9 mouse cellular contexts compared by ENCODE assay signal in the genomic region with DNA sequence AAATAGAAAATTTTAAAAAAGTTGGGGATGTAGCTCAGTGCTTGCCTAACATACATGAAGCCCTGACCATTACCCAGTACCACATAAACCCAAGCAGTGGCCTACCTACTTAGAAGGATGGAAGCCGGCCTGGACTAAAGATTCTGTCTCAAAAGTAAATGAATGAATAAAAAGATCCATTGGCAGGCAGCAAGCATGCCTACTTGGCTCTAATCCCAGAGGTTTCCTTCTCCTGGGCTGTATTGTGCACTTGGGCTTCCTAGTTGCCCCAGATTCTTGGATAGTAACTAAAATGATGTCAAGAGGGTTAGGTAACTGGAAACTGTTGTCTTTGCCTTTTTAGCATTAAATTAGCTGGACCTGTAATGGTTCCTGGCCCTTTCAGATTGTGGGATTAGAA. TPM values are rescaled to one million over a fixed set of nuclear protein-coding genes. Genes with fewer than 3 reads are reported as not detected.
DNase-seq lines count a peak whose midpoint lies in the region; ATAC-seq and TF ChIP-seq lines count a peak whose summit lies in the region.
"Had no signal": no experiment of that assay in that cellular context is flagged by ENCODE, and none has a peak within 500 bp of the region (broad histone marks: within the 10 kb centered on the region; RNA-seq: fewer than 3 reads in every experiment).

No protein-coding gene starts in this region.

- peak; percentile 38 for DNase-seq in lung, postnatal 36 days
- DNase-seq in lung, adult 18-20 months, result no peak
- DNase-seq in embryonic facial prominence, embryonic 14.5 days (ENCODE audit: low spot score), result peak; percentile 26
- DNase-seq in kidney, postnatal 0 days (ENCODE audit: low spot score), result no peak
- DNase-seq in gastrocnemius, adult 8-10 months (ENCODE audit: low spot score in 2 of 2), result no peak
- DNase-seq in ovary, postnatal 14 days (ENCODE audit: low spot score), result no peak

- no peak for TF ChIP-seq CTCF in kidney, postnatal 0 days (IDR thresholded peaks at IDR 0.05; ENCODE audit: low read depth)

- H3K27ac ChIP-seq in embryonic facial prominence, embryonic 14.5 days (replicated peaks; ENCODE audit: low read depth, low read length), result no peak overlapping the region
- no peak overlapping the region for H3K27ac ChIP-seq in kidney, postnatal 0 days
- H3K27ac ChIP-seq in neural tube, embryonic 14.5 days (ENCODE audit: low read depth, low read length), result no peak overlapping the region

- H3K36me3 ChIP-seq in embryonic facial prominence, embryonic 14.5 days (ENCODE audit: control insufficient read depth, insufficient read depth, low read length), result peaks cover 20% of the 10 kb centered on the region; the same call in 1 of the 2 replicates
- 0 out of 2 replicates have a peak, but pooled peaks cover under 1% of the 10 kb centered on the region for H3K36me3 ChIP-seq in kidney, postnatal 0 days (ENCODE audit: insufficient read depth, low read length)
- no peaks in the 10 kb centered on the region for H3K36me3 ChIP-seq in neural tube, embryonic 14.5 days (ENCODE audit: control insufficient read depth, insufficient read depth, low read length)

- H3K4me2 ChIP-seq in embryonic facial prominence, embryonic 14.5 days (ENCODE audit: low read depth, low read length), result peak overlapping the region; percentile 64
- H3K4me2 ChIP-seq in kidney, postnatal 0 days (ENCODE audit: low read length), result peak overlapping the region; percentile 96
- peak overlapping the region; percentile 99 for H3K4me2 ChIP-seq in neural tube, embryonic 14.5 days (ENCODE audit: low read depth, low read length)

- H3K9ac ChIP-seq in embryonic facial prominence, embryonic 14.5 days (ENCODE audit: low read depth, low read length), result peak overlapping the region; percentile 85
- peak overlapping the region; percentile 95; the same call in 1 of the 2 replicates for H3K9ac ChIP-seq in kidney, postnatal 0 days (ENCODE audit: low read depth, low read length)
- peak overlapping the region; percentile 88 for H3K9ac ChIP-seq in neural tube, embryonic 14.5 days (replicated peaks; ENCODE audit: low read depth, low read length)

- H3K4me1 ChIP-seq in embryonic facial prominence, embryonic 14.5 days (ENCODE audit: control insufficient read depth, insufficient read depth, low read length), result peaks cover 17% of the 10 kb centered on the region
- H3K4me1 ChIP-seq in kidney, postnatal 0 days (replicated peaks; ENCODE audit: insufficient read depth, low read length), result peaks cover 14% of the 10 kb centered on the region; the same call in 1 of the 2 replicates
- H3K4me1 ChIP-seq in neural tube, embryonic 14.5 days (ENCODE audit: control insufficient read depth, insufficient read depth, low read length), result peaks cover 27% of the 10 kb centered on the region

- WGBS in embryonic facial prominence, embryonic 14.5 days, result 7% methylated on average over 1 of the region's 1 CpGs
- 10% methylated on average over 1 of the region's 1 CpGs for WGBS in kidney, postnatal 0 days
- 0% methylated on average over 1 of the region's 1 CpGs for WGBS in neural tube, embryonic 14.5 days

- H3K9me3 ChIP-seq in embryonic facial prominence, embryonic 14.5 days (ENCODE audit: control insufficient read depth, low read length), result no peaks in the 10 kb centered on the region
- no peaks in the 10 kb centered on the region for H3K9me3 ChIP-seq in kidney, postnatal 0 days (replicated peaks; ENCODE audit: low read length)
- H3K9me3 ChIP-seq in neural tube, embryonic 14.5 days (ENCODE audit: control insufficient read depth, low read length), result no peaks in the 10 kb centered on the region

- H3K4me3 ChIP-seq in embryonic facial prominence, embryonic 14.5 days (ENCODE audit: low read depth, low read length), result peak overlapping the region; percentile 96
- H3K4me3 ChIP-seq in kidney, postnatal 0 days (replicated peaks; ENCODE audit: low read depth, low read length), result peak overlapping the region; percentile 96
- H3K4me3 ChIP-seq in neural tube, embryonic 14.5 days (ENCODE audit: low read depth, low read length), result peak overlapping the region; percentile 70

- no peaks in the 10 kb centered on the region for H3K27me3 ChIP-seq in embryonic facial prominence, embryonic 14.5 days (replicated peaks; ENCODE audit: control insufficient read depth, insufficient read depth, low read length)
- H3K27me3 ChIP-seq in kidney, postnatal 0 days (ENCODE audit: insufficient read depth, low read length), result no peaks in the 10 kb centered on the region
- H3K27me3 ChIP-seq in neural tube, embryonic 14.5 days (ENCODE audit: control insufficient read depth, insufficient read depth, low read length), result peaks cover 6% of the 10 kb centered on the region; the same call in 1 of the 2 replicates

- ATAC-seq in embryonic facial prominence, embryonic 14.5 days (ENCODE audit: low read depth), result no peak
- ATAC-seq in kidney, postnatal 0 days (replicated peaks; ENCODE audit: low FRiP score, low read depth), result no peak
- ATAC-seq in neural tube, embryonic 14.5 days (ENCODE audit: low read depth), result no peak
- no peak for ATAC-seq in megakaryocyte progenitor cell, adult 5-6 weeks (replicated peaks; ENCODE audit: poor library complexity)

RNA-seq across cellular contexts. Expression of a gene that starts 1.6 kb away (rescaled TPM):
- 4.8 and 5.1 TPM in 2 replicates for polyA plus RNA-seq in embryonic facial prominence, embryonic 14.5 days (2014; fragmentation: Nextera tagmentation; extraction: Ambion mirVana)
- 3.4 and 3.8 TPM in 2 replicates for polyA plus RNA-seq in kidney, postnatal 0 days (2015; fragmentation: Nextera tagmentation; extraction: Ambion mirVana)
- polyA plus RNA-seq in neural tube, embryonic 14.5 days (2014; fragmentation: Nextera tagmentation; extraction: Ambion mirVana), result 5.4 and 9.4 TPM in 2 replicates
- total RNA-seq in megakaryocyte progenitor cell, adult 5-6 weeks (2015), result 13.0 and 15.2 TPM in 2 replicates
- 8.0 and 13.0 TPM in 2 replicates for total RNA-seq in megakaryocyte progenitor cell, adult 5-6 weeks (2017)
- total RNA-seq in gastrocnemius, adult 8-10 months (2022), result 10 to 100 TPM in 3 of 4 experiments, 1 to 10 TPM in 1; 8.9 to 12.8 (median 11.3) TPM

RNA-seq across cellular contexts. Expression of a gene that starts 23.4 kb away (rescaled TPM):
- 12.3 and 13.2 TPM in 2 replicates for polyA plus RNA-seq in embryonic facial prominence, embryonic 14.5 days (2014; fragmentation: Nextera tagmentation; extraction: Ambion mirVana)
- polyA plus RNA-seq in kidney, postnatal 0 days (2015; fragmentation: Nextera tagmentation; extraction: Ambion mirVana), result 8.7 and 10.9 TPM in 2 replicates
- polyA plus RNA-seq in neural tube, embryonic 14.5 days (2014; fragmentation: Nextera tagmentation; extraction: Ambion mirVana), result 13.0 and 14.9 TPM in 2 replicates
- total RNA-seq in megakaryocyte progenitor cell, adult 5-6 weeks (2015), result 1.3 and 2.5 TPM in 2 replicates
- total RNA-seq in megakaryocyte progenitor cell, adult 5-6 weeks (2017), result 4.8 and 7.4 TPM in 2 replicates
- total RNA-seq in gastrocnemius, adult 8-10 months (2022), result 1,000 to 10,000 TPM; 2,275 to 3,003 (median 2,494) TPM

RNA-seq across cellular contexts. Expression of a gene that starts 25.9 kb away (rescaled TPM):
- not detected in 2 replicates for polyA plus RNA-seq in embryonic facial prominence, embryonic 14.5 days (2014; fragmentation: Nextera tagmentation; extraction: Ambion mirVana)
- polyA plus RNA-seq in kidney, postnatal 0 days (2015; fragmentation: Nextera tagmentation; extraction: Ambion mirVana), result not detected in 2 replicates
- polyA plus RNA-seq in neural tube, embryonic 14.5 days (2014; fragmentation: Nextera tagmentation; extraction: Ambion mirVana), result 0.32 and 0.62 TPM in 2 replicates
- 0.62 and 0.83 TPM in 2 replicates for total RNA-seq in megakaryocyte progenitor cell, adult 5-6 weeks (2015)
- total RNA-seq in megakaryocyte progenitor cell, adult 5-6 weeks (2017), result 3.1 TPM in 1 of 2 replicates, not detected in the other
- total RNA-seq in gastrocnemius, adult 8-10 months (2022), result 1,000 to 10,000 TPM in 3 of 4 experiments, 100 to 1,000 TPM in 1; 926 to 1,454 (median 1,403) TPM
- total RNA-seq: common myeloid progenitor, adult 5-6 weeks had no signal

RNA-seq across cellular contexts. Expression of a gene that starts 33.9 kb away (rescaled TPM):
- 19.5 and 20.0 TPM in 2 replicates for polyA plus RNA-seq in embryonic facial prominence, embryonic 14.5 days (2014; fragmentation: Nextera tagmentation; extraction: Ambion mirVana)
- 22.0 and 24.6 TPM in 2 replicates for polyA plus RNA-seq in kidney, postnatal 0 days (2015; fragmentation: Nextera tagmentation; extraction: Ambion mirVana)
- 26.6 and 34.5 TPM in 2 replicates for polyA plus RNA-seq in neural tube, embryonic 14.5 days (2014; fragmentation: Nextera tagmentation; extraction: Ambion mirVana)
- 4.6 and 4.9 TPM in 2 replicates for total RNA-seq in megakaryocyte progenitor cell, adult 5-6 weeks (2015)
- 5.4 and 7.3 TPM in 2 replicates for total RNA-seq in megakaryocyte progenitor cell, adult 5-6 weeks (2017)
- 1 to 10 TPM; 6.3 to 9.7 (median 9.4) TPM for total RNA-seq in gastrocnemius, adult 8-10 months (2022)

RNA-seq across cellular contexts. Expression of a gene that starts 41.9 kb away (rescaled TPM):
- 13.5 and 13.9 TPM in 2 replicates for polyA plus RNA-seq in embryonic facial prominence, embryonic 14.5 days (2014; fragmentation: Nextera tagmentation; extraction: Ambion mirVana)
- 9.4 and 10.9 TPM in 2 replicates for polyA plus RNA-seq in kidney, postnatal 0 days (2015; fragmentation: Nextera tagmentation; extraction: Ambion mirVana)
- polyA plus RNA-seq in neural tube, embryonic 14.5 days (2014; fragmentation: Nextera tagmentation; extraction: Ambion mirVana), result 8.8 and 9.8 TPM in 2 replicates
- 10.0 and 12.1 TPM in 2 replicates for total RNA-seq in megakaryocyte progenitor cell, adult 5-6 weeks (2015)
- total RNA-seq in megakaryocyte progenitor cell, adult 5-6 weeks (2017), result 7.0 and 8.4 TPM in 2 replicates
- total RNA-seq in gastrocnemius, adult 8-10 months (2022), result 1 to 10 TPM; 4.9 to 7.7 (median 5.1) TPM

Comparison
In these comparisons a context has a peak if more than half of its experiments do, and no peak if none do; other contexts are left out.
1. DNase-seq: peak in lung, postnatal 36 days (single experiment) and embryonic facial prominence, embryonic 14.5 days (single experiment); none in lung, adult 18-20 months (0 of 2), kidney, postnatal 0 days (single experiment), gastrocnemius, adult 8-10 months (0 of 2) and ovary, postnatal 14 days (single experiment).
2. Peak in every context shown above with its lines, with median percentiles within 50 percentile points of each other: H3K4me2 ChIP-seq, H3K4me3 ChIP-seq and H3K9ac ChIP-seq.